Mouse (Mus musculus) heart, embryonic 14.5 days (tissue): ENCODE measurements around the gene Npm1. TPM values are rescaled to one million over a fixed set of nuclear protein-coding genes. Genes with fewer than 3 reads are reported as not detected.

Experiments
- ATAC-seq: fragments of 200-750 bp; cut with Nextera tagmentation; 2 replicates; pipeline ENCODE4 v1.8.0; 2017; ENCODE audit warnings: low read depth, moderate TSS enrichment; ENCODE audit not compliant: insufficient number of reproducible peaks, insufficient read depth, low FRiP score
- H3K27ac ChIP-seq, 2 experiments: fragments of 200-500 bp in 1 of 2; fragments of 300-500 bp in 1 of 2; sonication (generic) in 1 of 2; replicated peaks in 1 of 2; 2 replicates each; pipeline ENCODE4 v1.5.1; 2012 to 2014; ENCODE audit warnings: low read depth in 2 of 2, low read length in 2 of 2, control low read depth in 1 of 2, mild to moderate bottlenecking in 1 of 2, mixed read lengths in 1 of 2; ENCODE audit not compliant: control insufficient read depth in 1 of 2, insufficient read depth in 1 of 2
- H3K27me3 ChIP-seq: fragments of 300-500 bp; sonication (generic); 2 replicates; pipeline ENCODE4 v1.6.1; 2014; ENCODE audit warnings: mild to moderate bottlenecking, low read length, control low read depth; ENCODE audit not compliant: control insufficient read depth, insufficient read depth
- H3K36me3 ChIP-seq: fragments of 300-500 bp; sonication (generic); 2 replicates; pipeline ENCODE4 v1.6.1; 2014; ENCODE audit warnings: mild to moderate bottlenecking, control low read depth, low read length, mixed read lengths; ENCODE audit not compliant: control insufficient read depth, insufficient read depth
- H3K4me1 ChIP-seq, 2 experiments: fragments of 200-500 bp in 1 of 2; fragments of 300-500 bp in 1 of 2; sonication (generic) in 1 of 2; 2 replicates each; pipeline ENCODE4 v1.6.1; 2012 to 2014; ENCODE audit warnings: low read length in 2 of 2, control low read depth in 1 of 2, mixed read lengths in 1 of 2; ENCODE audit not compliant: control insufficient read depth in 2 of 2, insufficient read depth in 2 of 2
- H3K4me2 ChIP-seq: fragments of 300-500 bp; sonication (generic); 2 replicates; pipeline ENCODE4 v1.6.1; 2014; ENCODE audit warnings: mild to moderate bottlenecking, low read length
- H3K4me3 ChIP-seq, 2 experiments: fragments of 200-500 bp in 1 of 2; fragments of 300-500 bp in 1 of 2; sonication (generic) in 1 of 2; 2 replicates each; pipeline ENCODE4 v1.5.1; 2012 to 2014; ENCODE audit warnings: low read length in 2 of 2, mild to moderate bottlenecking in 2 of 2, control low read depth in 1 of 2, low read depth in 1 of 2, moderate library complexity in 1 of 2; ENCODE audit not compliant: control insufficient read depth in 1 of 2, insufficient read depth in 1 of 2
- H3K9ac ChIP-seq: fragments of 300-500 bp; sonication (generic); 2 replicates; pipeline ENCODE4 v1.6.1; 2014; ENCODE audit warnings: mild to moderate bottlenecking, low read length
- H3K9me3 ChIP-seq: fragments of 300-500 bp; sonication (generic); 2 replicates; pipeline ENCODE4 v1.6.1; 2016; ENCODE audit warnings: low read length, control low read depth; ENCODE audit not compliant: control insufficient read depth
- WGBS: fragments of 180-500 bp; shearing (Covaris S2); extraction: QIAGEN DNeasy Blood & Tissue Kit; methylation state at CpG from one replicate; pipeline ENCODE4 v1.1.7; 2014; 5-methylcytosine and 5-hydroxymethylcytosine counted together
- polyA plus RNA-seq: library from polyadenylated mRNA; unstranded; fragments of >200 nt; fragmentation: Nextera tagmentation; extraction: Ambion mirVana; gene quantifications from 2 replicates; pipeline ENCODE4 v1.2.1, GENCODE M21; 2014

The Npm1 gene
- polyA plus RNA-seq, 1 experiment from 2014 or later: 517 TPM

GRCm38 (mm10) chr11:33196447-33197132 lies 33.6 kb upstream of the Npm1 start:
- Histone ChIP-seq H3K4me1 (peaks cover 0 to 16% of the 10 kb centered on the region in 2 experiments; a peak in 2 of 4 replicates), H3K9ac (no peak overlapping the region), H3K4me2 (no peak overlapping the region), H3K27me3 (peaks cover 96% of the 10 kb centered on the region), H3K9me3 (peaks cover 14% of the 10 kb centered on the region), H3K4me3 (no peak overlapping the region), H3K27ac (no peak overlapping the region), H3K36me3 (no peaks in the 10 kb centered on the region)
- WGBS: 21% methylated on average over 24 of the region's 24 CpGs
- ATAC-seq: no peak

GRCm38 (mm10) chr11:33195531-33196446 lies 32.8 kb upstream of the Npm1 start:
- 7% methylated on average over 25 of the region's 25 CpGs for WGBS
- Histone ChIP-seq H3K4me3 (no peak overlapping the region; a peak in 1 of 4 replicates), H3K9me3 (peaks cover 14% of the 10 kb centered on the region), H3K27ac (no peak overlapping the region), H3K36me3 (no peaks in the 10 kb centered on the region), H3K27me3 (peaks cover 96% of the 10 kb centered on the region), H3K4me1 (peaks cover 0 to 8% of the 10 kb centered on the region in 2 experiments; a peak in 2 of 4 replicates), H3K4me2 (no peak overlapping the region), H3K9ac (no peak overlapping the region)
- ATAC-seq: no peak

GRCm38 (mm10) chr11:33195061-33195460 lies 32.1 kb upstream of the Npm1 start:
- Histone ChIP-seq H3K9ac (no peak overlapping the region), H3K4me1 (peaks cover 0 to under 1% of the 10 kb centered on the region in 2 experiments; a peak in 1 of 4 replicates), H3K4me3 (no peak overlapping the region), H3K4me2 (no peak overlapping the region), H3K9me3 (peaks cover 14% of the 10 kb centered on the region), H3K27ac (no peak overlapping the region), H3K27me3 (peaks cover 94% of the 10 kb centered on the region), H3K36me3 (no peaks in the 10 kb centered on the region)
- no peak for ATAC-seq
- 25% methylated on average over 7 of the region's 7 CpGs for WGBS

- H3K9me3 ChIP-seq: peaks cover 14% of the 10 kb centered on the region
- no peak overlapping the region for H3K4me2 ChIP-seq
- 3% methylated on average over 11 of the region's 12 CpGs for WGBS
- no peaks in the 10 kb centered on the region for H3K36me3 ChIP-seq
- no peak for ATAC-seq
- H3K9ac ChIP-seq: no peak overlapping the region
- no peaks in the 10 kb centered on the region for H3K4me1 ChIP-seq
- H3K27ac ChIP-seq: no peak overlapping the region
- H3K27me3 ChIP-seq: peaks cover 81% of the 10 kb centered on the region
- H3K4me3 ChIP-seq: no peak overlapping the region
These were observed 30.7 kb upstream of the Npm1 start for GRCm38 (mm10) chr11:33193695-33194094.

GRCm38 (mm10) chr11:33181804-33182203 lies 18.8 kb upstream of the Npm1 start:
- no peak overlapping the region for H3K27ac ChIP-seq
- no peak overlapping the region for H3K9ac ChIP-seq
- no peaks in the 10 kb centered on the region for H3K36me3 ChIP-seq
- H3K27me3 ChIP-seq: peaks cover 28% of the 10 kb centered on the region
- H3K4me2 ChIP-seq: no peak overlapping the region
- WGBS: 80% methylated on average over 3 of the region's 3 CpGs
- no peaks in the 10 kb centered on the region for H3K9me3 ChIP-seq
- peaks cover 0 to 4% of the 10 kb centered on the region in 2 experiments; a peak in 2 of 4 replicates for H3K4me1 ChIP-seq
- H3K4me3 ChIP-seq: no peak overlapping the region
- no peak for ATAC-seq

- 1% methylated on average over 18 of the region's 18 CpGs for WGBS
- ATAC-seq: no peak
- Histone ChIP-seq H3K9ac (0 out of 2 replicates have a peak overlapping the region, but pooled peaks have one; percentile 36), H3K4me3 (peak overlapping the region; percentile 18 to 27), H3K9me3 (no peaks in the 10 kb centered on the region), H3K36me3 (no peaks in the 10 kb centered on the region), H3K27me3 (peaks cover 33% of the 10 kb centered on the region), H3K27ac (no peak overlapping the region), H3K4me2 (peak overlapping the region; percentile 67), H3K4me1 (peaks cover 0 to 4% of the 10 kb centered on the region in 2 experiments; a peak in 2 of 4 replicates)
These were observed 17.7 kb upstream of the Npm1 start for GRCm38 (mm10) chr11:33180701-33181116.

GRCm38 (mm10) chr11:33179802-33180201 lies 16.8 kb upstream of the Npm1 start:
- Histone ChIP-seq H3K9me3 (no peaks in the 10 kb centered on the region), H3K9ac (no peak overlapping the region), H3K27ac (no peak overlapping the region), H3K4me1 (peaks cover 0 to 4% of the 10 kb centered on the region in 2 experiments; a peak in 2 of 4 replicates), H3K27me3 (peaks cover 37% of the 10 kb centered on the region), H3K4me2 (no peak overlapping the region), H3K4me3 (no peak overlapping the region), H3K36me3 (no peaks in the 10 kb centered on the region)
- 83% methylated on average over 1 of the region's 1 CpGs for WGBS
- ATAC-seq: no peak
